Mouse (Mus musculus) layer of hippocampus, adult 11-12 months (tissue): Measurements from ENCODE around the gene Lrrc42.

Experiments used
- DNase-seq: peaks from one replicate; pipeline ENCODE4 v3.0.0; 2022; ENCODE audit warnings: low spot score

Lrrc42 gene

DNA sequence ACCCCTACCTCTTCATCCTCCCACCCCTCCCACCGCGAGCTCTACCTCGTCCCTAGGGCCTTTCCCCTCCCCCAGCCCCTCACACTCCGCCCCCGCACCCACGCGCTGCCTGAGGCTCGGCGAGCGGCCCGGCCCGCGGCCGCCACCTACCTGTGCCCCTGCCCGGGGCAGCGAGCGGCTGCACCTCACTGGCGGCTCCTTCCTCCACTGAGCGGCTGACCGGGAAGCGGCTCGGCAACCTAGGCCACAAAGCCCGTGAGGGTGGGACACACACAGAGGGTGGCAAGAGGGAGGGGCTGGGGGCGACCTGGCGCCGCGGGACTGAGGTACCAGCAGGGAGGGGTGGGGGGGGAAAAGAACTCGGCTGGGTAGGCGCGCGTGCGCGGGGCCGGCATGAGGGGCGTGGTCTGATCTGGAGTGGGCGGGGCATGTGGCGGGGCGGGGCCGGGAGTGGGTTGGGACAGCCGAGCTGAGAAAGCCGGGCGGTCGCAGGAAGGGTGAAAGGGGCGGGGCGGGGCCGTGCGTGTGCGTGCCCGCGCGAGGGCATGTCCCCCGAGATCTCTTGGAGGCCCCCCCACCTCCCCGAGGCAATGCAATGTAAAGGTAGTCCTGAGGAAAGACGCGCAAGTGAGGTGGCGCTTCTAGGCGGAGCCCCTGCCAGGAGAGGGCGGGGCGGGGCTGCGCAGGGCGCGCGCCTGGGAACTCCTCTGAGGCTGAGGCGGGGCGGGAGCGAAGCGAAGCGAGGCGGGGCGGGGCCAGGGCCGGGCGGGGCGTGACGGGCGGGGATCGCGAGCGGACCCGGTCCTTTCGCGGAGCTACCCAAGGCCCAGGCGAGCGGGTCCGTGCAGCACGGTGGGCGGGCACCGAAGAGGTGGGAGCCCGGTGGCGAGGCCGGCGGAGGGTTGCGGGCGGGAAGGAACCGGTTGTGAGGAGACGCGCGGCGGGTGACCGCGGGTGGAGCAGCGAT is at the start of gene Lrrc42, which contains the start of gene Hspb11:
Gene Lrrc42, minus strand, starts transcription at position 408 of the 967 bp plus-strand sequence.
Gene Hspb11, plus strand, starts transcription at position 469 of the 967 bp plus-strand sequence.
- peak; percentile 92 for DNase-seq

DNA sequence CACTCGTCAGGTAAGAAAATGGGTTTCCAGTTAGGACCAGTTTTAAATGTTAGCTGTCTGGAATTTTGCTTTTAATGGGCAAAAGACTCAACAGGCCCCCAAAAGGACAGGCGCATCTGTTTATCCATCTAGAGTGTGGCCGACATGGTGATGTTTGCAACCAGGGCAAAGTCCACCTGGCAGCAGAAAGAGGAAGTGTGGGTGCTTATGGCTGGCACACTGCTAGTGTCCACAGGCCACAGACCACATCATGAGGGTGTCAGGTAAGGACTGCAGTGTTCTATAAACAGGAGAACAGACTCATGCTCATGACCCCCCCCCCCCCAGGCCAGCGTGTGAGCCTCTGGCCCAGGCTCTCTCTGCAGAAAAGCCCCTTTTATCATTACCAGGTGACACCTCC is 49.5 kb upstream of the Lrrc42 start:
- DNase-seq: no peak

DNA sequence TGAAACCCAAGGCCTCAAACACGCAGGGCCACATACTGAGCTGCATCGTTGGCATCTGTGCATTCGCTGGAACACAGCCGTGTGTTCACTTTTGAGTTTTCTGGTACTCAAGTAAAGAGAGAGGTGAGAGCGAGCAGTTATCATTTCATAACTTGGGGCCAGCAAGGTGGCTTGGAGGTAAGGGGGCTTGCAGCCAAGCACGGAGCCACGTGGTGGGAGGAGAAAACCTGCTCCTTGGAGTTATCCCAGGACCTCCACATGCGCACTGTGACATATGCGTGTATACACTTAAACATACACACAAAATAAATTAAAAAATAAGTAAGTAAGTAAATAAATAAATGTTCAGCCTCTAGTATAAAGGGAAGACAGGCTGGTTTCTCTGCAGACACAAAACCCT is 48.9 kb upstream of the Lrrc42 start:
- DNase-seq: no peak

DNA sequence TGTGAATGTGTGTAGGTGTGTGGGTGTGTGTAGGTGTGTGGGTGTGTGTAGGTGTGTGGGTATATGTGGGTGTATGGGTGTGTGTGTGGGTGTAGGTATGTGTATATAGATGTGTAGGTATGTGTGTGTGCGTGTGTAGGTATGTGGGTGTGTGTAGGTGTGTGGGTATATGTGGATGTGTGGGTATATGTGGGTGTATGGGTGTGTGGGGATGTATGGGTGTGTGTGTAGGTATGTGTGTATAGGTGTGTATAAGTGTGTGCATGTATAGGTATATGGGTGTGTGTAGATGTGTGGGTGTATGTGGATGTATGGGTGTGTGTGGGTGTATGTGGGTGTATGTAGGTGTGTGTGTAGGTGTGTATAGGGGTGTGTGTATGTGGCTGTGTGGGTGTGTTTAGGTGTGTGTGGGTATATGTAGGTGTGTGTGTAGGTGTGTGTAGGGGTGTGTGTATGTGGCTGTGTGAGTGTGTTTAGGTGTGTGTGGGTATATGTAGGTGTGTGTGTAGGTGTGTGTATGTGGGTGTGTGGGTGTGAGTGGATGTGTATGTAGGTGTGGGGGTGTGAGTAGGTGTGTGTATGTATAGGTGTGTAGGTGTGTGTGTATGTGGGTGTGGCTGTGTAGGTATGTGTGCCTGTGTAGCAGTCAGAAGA is 47.7 kb upstream of the Lrrc42 start:
- no peak for DNase-seq

DNA sequence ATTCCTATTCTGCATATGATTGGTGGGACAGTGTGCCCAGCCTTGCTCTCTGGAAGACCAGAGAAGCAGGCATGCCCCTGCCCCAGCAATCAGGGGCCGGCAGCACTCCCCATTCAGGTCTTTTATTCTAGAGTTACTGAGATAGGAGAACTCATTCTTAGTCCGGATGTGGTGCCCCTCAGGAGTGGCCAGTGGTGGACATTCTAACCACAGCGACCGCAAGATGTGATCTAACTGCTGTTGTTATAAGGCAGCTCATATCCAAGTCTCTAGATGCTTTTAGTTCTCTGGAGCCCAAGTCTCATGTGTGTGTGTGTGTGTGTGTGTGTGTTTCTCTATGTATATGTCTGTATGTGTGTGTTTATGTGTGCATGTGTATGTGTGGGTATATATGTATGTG is 47.0 kb upstream of the Lrrc42 start:
- DNase-seq: no peak

DNA sequence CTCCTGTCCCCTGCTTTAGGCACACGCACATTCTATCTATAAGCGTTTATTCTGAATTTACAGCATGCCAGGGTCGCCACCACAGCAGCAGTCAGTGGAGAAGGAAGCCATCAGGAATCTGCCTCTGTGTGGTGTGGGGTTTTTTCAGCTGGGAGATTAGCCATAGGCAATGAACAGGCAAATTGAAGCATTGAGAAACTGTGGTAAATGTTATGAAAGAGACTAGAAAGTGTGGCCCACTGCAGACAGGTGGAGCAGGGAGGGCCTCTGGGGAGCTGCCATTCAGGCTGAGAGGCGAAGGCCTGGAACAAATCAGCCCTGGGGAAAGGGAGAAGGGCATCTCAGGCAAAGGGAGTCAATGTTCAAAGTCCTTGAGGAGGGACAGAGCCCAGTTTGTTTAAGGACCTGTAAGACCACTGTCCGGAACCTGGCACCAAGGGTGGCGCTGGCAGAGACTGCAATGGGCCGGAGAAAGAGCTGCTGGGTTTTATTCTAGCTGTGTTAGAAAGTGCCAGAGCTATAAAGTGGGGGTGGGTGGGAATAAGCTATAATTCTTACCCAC is 46.5 kb upstream of the Lrrc42 start:
- DNase-seq: no peak

DNA sequence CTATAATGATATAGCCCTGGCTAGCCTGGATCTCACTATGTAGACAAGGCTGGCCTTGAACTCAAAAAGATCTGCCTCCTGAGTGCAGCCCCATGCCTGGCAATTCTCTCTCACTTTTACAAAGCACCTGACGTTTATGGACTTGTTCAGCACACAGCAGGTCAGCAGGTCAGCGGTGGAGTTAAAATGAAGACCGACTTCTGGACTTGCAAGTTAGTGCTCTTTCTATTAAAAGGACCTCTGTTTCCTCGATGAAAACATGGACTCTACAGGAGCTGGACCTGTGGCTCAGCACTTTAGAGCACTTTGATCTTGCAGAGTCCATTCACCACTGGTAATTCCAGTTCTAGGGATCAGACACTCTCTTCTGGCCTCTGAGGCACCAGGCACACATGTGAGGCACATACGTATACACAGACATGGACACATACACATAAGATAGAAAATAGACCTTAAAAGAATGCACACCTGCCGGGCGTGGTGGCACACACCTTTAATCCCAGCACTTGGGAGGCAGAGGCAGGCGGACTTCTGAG is 44.8 kb upstream of the Lrrc42 start:
- no peak for DNase-seq

DNA sequence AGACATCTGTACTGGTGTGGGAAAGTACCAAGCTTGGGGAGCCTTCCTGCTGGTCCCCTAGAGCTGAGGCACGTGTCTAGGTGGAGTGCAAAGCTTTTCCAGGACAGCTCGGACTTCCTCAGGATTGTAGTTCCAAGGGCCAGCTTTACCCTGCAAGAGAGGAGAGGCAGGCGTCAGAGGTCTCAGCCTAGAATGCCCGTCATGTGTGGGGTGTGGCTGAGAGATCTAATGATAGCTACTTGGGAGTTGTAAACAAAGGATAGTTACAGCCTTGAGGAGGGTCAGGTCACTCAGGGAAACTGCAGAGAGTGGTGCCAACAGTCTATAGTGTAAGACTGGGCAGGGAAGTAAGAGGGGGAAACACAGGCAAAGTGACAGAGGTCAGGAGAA is 38.9 kb upstream of the Lrrc42 start:
- no peak for DNase-seq

DNA sequence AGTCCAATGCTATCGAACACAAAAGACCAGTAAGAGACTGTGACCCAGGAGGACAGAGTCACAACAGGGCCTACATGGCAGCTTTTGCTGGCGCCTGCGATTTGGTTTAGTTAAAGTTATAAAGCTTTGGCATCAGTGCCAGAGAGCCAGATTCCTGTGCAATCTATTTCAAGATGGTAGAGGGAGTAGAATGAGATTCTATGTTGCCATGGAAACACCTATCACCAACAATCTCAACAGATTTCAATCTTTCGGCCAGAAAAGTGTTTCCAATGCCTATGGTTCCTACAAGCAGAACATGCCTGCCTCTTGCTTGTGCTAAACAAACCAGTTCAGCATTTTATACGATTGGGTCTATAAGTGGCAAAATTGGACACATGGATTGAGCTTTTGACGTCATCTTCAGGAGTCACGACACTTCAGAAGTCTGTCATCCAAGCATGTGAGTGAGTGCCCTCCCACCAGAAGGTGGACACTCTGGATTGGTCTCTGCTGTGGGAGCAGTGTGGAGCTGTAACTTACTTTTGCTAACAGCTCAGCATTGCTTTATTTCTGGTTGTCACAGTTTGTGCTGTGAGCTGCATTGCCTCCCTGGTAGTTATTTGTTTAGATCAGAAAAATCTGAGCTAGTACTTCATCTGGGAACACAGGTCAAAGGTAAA is 38.4 kb upstream of the Lrrc42 start:
- peak; percentile 26 for DNase-seq

DNA sequence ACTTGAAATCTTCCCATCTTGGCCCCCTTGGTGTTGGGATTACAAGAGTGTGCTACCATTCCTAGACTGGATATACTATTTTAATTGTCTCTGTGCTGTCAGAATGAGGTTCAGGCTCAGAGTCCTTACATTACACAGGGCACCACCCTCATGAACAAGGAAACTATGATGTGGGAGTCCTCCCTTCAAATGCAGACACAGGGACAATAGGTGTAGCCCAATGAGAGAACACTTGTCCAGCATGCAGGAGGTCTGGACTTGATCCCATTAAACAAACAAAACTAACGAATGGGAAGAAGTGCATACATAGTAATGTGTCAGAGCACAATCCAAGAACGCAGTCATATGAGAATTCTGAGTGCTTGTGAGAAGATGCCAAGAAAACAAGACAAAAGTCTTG is 34.2 kb upstream of the Lrrc42 start:
- DNase-seq: no peak

DNA sequence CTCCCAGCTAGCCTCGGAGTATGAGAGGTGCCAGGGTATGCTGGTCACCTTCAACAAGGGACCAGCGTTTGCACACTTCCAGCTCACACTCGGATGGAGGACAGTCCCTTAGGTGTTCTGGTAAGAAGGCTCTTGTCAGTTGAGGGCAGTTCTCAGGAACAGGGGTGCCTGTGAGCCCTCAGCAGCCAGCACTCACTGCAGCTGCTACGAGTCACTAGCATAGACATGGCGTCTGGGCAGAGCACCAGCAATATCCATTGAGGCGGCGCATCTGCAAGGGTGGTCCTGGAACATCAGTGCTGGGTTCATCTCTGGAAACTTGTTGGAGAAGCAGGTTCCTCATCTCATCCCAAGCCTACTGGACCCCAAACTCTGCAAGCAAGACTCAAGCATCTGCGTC is 33.1 kb upstream of the Lrrc42 start:
- no peak for DNase-seq

DNA sequence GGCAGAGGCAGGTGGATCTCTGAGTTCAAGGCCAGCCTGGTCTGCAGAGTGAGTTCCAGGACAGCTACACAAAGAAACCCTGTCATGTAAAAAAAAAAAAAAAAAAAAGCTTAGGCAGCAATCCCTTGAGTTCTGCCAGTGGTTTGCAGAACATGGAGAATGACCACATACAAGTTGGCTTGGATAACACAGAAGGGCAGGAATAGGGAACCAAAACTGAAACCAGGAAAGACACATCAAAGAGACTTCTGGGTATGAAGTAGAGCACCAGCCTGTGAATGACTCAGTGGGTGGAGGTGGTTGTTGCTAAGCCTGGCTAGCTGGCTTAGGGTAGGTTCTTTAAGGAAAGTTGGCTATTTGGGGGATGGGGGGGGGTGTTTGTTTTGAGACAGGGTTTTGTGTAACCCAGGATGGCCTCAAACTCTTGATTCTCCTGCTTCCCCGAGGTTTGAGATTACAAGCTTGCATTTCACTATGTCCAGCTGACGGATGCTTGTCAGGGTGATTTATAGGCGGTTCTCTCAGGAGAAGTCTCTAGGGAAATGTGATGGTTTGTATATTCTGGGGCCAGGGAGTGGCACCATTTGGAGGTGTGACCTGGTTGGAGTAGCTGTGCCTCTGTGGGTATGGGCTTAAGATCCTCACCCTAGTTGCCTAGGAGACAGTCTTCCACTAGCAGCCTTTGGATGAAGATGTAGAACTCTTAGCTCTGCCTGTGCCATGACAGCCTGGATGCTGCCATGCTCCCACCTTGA is 32.3 kb upstream of the Lrrc42 start:
- DNase-seq: no peak

DNA sequence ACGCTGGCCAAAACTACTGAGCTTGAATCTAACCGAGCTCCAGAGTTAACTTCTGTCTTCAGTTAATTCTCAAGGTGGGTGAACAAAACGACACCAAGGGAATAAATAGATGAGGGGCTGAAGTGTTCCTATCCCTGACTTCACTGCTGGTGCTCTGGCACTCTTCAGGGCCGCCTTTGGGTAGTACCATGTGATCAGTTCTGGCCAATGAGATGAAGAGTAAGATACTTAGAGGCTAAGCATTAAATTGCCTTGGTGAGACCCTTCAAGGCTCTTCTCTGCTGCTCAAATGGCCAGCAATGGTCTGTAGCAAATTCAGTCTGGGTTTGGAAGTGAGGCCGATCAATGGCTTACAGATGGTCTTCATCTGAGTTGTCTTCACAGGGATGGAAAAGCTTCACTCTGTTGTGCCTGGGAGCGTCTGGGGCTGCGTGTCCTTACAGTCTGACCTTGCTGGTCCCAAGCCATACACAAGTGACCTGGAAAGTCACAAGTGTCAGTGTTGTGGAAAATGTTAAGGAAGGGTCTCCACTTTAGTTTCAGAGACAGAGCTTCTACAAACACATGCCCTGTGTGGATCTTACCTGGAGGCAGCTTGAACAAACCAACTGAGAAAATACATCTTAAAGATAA is 27.6 kb upstream of the Lrrc42 start:
- DNase-seq: no peak

DNA sequence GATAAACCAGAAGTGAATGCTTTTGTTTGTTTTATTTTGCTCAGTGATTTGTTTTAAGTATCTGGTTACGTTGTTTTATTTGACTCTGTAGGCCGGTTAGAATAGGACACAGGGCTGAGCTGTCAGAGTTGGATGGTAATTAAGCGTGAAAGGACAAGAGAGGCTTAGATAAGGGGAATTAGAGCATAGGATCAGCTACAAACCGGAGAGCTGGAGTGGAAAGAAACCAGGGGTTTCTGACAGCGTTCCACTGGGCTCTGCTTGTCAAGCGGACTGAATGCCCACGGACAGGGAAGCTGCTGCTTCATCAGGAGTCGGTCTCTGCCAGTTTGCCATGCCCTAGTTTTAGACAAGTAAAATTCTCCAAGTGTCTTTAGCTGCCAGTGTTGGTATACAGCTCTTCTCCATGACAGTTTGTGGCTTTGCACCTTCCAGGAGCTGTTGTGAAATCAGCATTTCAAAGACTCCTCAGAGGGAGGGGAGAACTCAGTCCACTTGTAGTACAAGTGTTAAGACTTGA is 24.9 kb upstream of the Lrrc42 start:
- DNase-seq: no peak

DNA sequence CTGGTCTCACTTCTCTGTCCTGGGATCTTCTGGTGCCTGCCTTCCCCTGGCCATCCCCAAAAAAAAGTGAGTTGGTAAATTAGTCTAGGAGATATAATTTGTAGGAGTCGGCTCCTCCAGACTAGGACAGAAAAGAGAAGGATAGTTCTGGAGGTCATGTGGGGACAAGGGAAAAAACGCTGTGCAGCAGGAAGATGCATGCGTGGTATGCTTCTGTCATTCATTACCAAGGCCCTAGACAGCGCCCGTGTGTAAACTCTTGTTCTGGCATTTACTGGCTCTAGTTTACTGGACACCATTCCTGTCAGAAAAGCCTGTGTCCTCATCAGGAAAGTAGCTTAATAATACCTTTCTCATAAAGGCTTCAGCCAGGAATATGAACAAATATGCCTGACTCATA is 21.2 kb upstream of the Lrrc42 start:
- DNase-seq: no peak

DNA sequence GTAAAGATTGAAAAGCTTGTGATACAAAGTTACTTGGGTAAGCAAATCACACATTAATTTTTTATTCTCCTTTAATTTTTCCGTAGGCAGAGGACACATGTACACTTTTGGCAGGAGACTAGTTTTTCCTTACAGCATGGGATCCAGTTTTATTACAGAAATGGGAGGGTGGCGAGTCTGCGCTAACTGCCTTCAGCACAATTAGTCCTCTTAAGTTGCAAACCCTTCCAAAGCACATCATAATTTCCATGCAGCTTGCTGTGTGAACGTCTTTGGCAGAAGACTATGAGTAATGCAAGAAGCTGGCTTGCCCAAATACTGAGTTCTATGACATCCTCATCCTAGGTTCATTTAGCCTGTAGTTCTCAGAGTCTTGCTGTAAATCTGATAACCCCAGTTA is 20.4 kb upstream of the Lrrc42 start:
- no peak for DNase-seq

DNA sequence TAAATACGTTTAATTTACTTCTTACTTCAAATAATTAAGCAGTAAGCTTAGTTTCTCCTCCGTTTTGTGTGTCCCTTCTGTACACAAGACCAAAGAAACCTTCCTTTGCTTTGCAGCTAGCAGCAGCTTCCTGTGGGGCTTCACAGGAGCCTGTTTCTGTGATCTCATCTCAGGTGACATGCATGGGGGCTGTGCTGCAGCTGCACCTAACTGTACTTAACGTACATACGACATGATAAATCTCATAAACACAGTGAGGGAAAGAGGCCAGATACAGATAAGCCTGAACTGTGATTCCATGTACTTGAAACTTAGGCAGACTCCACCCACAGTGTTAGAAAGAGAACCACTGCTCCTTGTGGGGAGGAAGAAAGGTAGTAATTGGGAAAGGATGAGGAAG is 6.7 kb upstream of the Lrrc42 start:
- no peak for DNase-seq

DNA sequence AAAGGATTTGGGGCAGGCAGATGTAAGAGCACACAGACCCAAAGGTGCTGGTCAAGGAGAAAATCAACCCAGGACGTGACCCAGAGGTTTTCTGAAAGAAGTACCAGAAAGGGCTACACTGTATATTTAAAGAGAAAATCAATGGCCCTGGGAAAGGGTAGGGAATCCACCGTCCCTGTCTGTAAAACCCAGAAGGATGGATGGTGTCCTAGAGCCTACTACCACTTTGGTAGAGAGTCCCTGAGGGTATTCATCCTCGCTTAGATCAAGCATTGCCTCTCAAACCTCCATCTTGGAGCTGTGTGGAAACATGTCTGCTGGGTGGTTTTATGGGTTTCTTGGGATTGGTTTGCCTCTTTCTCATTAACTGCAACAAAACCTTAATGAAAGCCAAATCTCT is 1.1 kb upstream of the Lrrc42 start:
- DNase-seq: no peak

DNA sequence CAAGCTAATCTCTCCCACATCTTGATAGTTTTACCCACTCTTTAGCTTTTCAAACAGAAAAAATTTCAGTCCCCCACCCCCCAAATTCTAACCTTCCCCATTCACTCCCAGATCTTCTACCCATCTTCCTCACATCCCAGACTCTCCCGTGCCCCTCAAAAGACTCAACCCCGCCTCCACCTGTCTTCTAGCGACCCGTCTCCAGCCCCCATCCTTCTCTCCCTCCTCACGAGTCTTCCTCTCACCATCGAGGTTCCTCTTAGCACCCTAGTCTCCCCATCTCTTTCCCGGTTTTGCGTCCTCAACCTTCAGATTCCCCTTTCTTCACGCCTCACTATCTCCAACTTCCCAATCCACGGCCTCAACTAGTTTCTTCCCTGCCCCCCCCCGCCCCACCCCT is 810 bp downstream of the Lrrc42 start:
- no peak for DNase-seq

DNA sequence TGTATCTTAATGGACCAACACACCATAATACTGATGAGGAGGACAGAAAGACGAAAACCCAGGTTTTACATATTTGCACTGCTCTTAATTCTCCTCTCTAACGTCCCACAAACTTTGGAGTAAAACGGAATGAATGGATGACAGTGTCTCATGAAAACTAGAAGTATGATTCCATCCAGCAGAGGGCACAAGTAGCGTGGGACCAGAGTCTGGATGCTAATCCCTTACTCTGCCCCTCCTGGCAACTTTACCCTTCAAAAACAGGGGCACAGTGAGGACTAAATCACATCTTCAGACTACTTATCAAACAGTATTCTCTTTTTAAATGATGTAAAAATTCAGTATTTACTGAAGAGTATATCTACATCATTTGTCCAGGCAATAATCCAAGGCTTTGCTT is 2.8 kb downstream of the Lrrc42 start:
- peak; percentile 70 for DNase-seq

DNA sequence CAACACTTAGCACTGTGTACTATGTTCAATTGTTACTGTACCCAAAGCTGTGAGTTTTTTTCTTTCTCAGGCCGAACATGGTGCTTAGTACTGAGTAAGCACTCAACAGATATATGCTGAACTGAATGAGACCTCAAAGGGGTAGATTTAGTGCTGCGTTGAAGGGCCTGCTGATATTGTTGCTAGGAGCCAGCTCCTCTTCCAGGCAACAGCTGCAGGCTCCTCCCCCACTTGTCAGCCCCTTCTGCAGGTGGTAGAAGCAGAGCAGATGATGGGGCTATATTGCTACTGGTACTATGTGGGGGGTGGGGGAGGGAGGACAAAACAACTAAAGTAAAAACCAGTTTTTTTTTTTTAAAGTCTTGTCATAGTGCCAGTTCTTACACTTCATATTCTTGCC is 3.9 kb downstream of the Lrrc42 start:
- DNase-seq: no peak
